ENCODE assay signal across 15 mouse cellular contexts in genomic region chr17:80707176-80707575, GRCm38 (mm10). TPM values are rescaled to one million over a fixed set of nuclear protein-coding genes. Genes with fewer than 3 reads are reported as not detected.
DNase-seq lines count a peak whose midpoint lies in the region; ATAC-seq and TF ChIP-seq lines count a peak whose summit lies in the region.
"Had no signal": no experiment of that assay in that cellular context is flagged by ENCODE, and none has a peak within 500 bp of the region (broad histone marks: within the 10 kb centered on the region; RNA-seq: fewer than 3 reads in every experiment).

No protein-coding gene starts in this region.

- TF ChIP-seq EP300 in heart, postnatal 0 days (IDR thresholded peaks at IDR 0.05; ENCODE audit: low read depth), result no peak
- TF ChIP-seq EP300 in heart, adult 2 months (IDR thresholded peaks at IDR 0.05; ENCODE audit: insufficient read depth, low read depth, low read length), result no peak

- no peak for TF ChIP-seq CTCF in cerebellum, adult 2 months (IDR thresholded peaks at IDR 0.05; ENCODE audit: borderline replicate concordance, insufficient read depth, low read depth, low read length)
- no peak for TF ChIP-seq CTCF in heart, postnatal 0 days (IDR thresholded peaks at IDR 0.05; ENCODE audit: low read depth)
- no peak for TF ChIP-seq CTCF in heart, adult 2 months (IDR thresholded peaks at IDR 0.05)

- peaks cover 42% of the 10 kb centered on the region for H3K4me1 ChIP-seq in cerebellum, adult 2 months (ENCODE audit: control insufficient read depth, insufficient read depth, low read length)
- H3K4me1 ChIP-seq in heart, postnatal 0 days (ENCODE audit: control insufficient read depth, insufficient read depth), result peaks cover 57% of the 10 kb centered on the region
- peaks cover 25% of the 10 kb centered on the region for H3K4me1 ChIP-seq in heart, adult 2 months (ENCODE audit: control insufficient read depth, insufficient read depth, low read length)
- H3K4me1 ChIP-seq in liver, embryonic 11.5 days (replicated peaks; ENCODE audit: control insufficient read depth, insufficient read depth, low read length), result peaks cover 9% of the 10 kb centered on the region

- H3K4me2 ChIP-seq in heart, postnatal 0 days (ENCODE audit: low read depth, low read length), result no peak overlapping the region
- no peak overlapping the region for H3K4me2 ChIP-seq in liver, embryonic 11.5 days
- H3K4me2 ChIP-seq: hindbrain, embryonic 12.5 days; neural tube, embryonic 13.5 days had no signal

- H3K27me3 ChIP-seq in cerebellum, adult 2 months (ENCODE audit: control insufficient read depth, insufficient read depth, low read length), result no peaks in the 10 kb centered on the region
- no peaks in the 10 kb centered on the region for H3K27me3 ChIP-seq in heart, postnatal 0 days (ENCODE audit: control insufficient read depth, insufficient read depth, low read length)
- H3K27me3 ChIP-seq in heart, adult 2 months (ENCODE audit: control insufficient read depth, insufficient read depth, low read length), result no peaks in the 10 kb centered on the region
- no peaks in the 10 kb centered on the region for H3K27me3 ChIP-seq in liver, embryonic 11.5 days (replicated peaks; ENCODE audit: control insufficient read depth, insufficient read depth, low read length)
- H3K27me3 ChIP-seq: hindbrain, embryonic 12.5 days; neural tube, embryonic 13.5 days had no signal

- H3K4me3 ChIP-seq in cerebellum, adult 2 months (replicated peaks; ENCODE audit: insufficient read depth, low read depth, low read length), result no peak overlapping the region
- no peak overlapping the region for H3K4me3 ChIP-seq in heart, postnatal 0 days (ENCODE audit: low read depth, low read length)
- H3K4me3 ChIP-seq in heart, adult 2 months, result no peak overlapping the region
- H3K4me3 ChIP-seq in liver, embryonic 11.5 days (ENCODE audit: low read depth, low read length), result no peak overlapping the region
- H3K4me3 ChIP-seq: erythroblast, embryonic 14.5 days; hindbrain, embryonic 12.5 days; neural tube, embryonic 13.5 days had no signal

- no peaks in the 10 kb centered on the region for H3K36me3 ChIP-seq in heart, postnatal 0 days (replicated peaks; ENCODE audit: control insufficient read depth, insufficient read depth, low read length)
- H3K36me3 ChIP-seq in heart, adult 2 months (ENCODE audit: control insufficient read depth, insufficient read depth, low read length), result peaks cover 7% of the 10 kb centered on the region
- no peaks in the 10 kb centered on the region for H3K36me3 ChIP-seq in liver, embryonic 11.5 days (ENCODE audit: control insufficient read depth, insufficient read depth, low read length)
- H3K36me3 ChIP-seq: hindbrain, embryonic 12.5 days; neural tube, embryonic 13.5 days had no signal

- intact Hi-C loops in heart, adult 2 months (cut with DNase I), result no loop called here

- DNase-seq in cerebellum, adult 2 months, result peak; percentile 39 to 55
- DNase-seq in cerebellum, postnatal 4 days (ENCODE audit: low spot score in 2 of 2), result no peak
- no peak for DNase-seq in heart, postnatal 0 days (ENCODE audit: low spot score)
- no peak for DNase-seq in heart, adult 2 months
- peak; percentile 38 for DNase-seq in urinary bladder, postnatal 14 days (ENCODE audit: low spot score)
- DNase-seq in urinary bladder, postnatal 25 days (ENCODE audit: low spot score), result no peak
- DNase-seq in liver, embryonic 11.5 days (ENCODE audit: low spot score), result no peak
- no peak for DNase-seq in gastrocnemius, adult 18-20 months (ENCODE audit: low spot score)
- DNase-seq: forebrain, postnatal 0 days; kidney, postnatal 25 days had no signal

- WGBS in cerebellum, adult 2 months, result 9% methylated on average over 4 of the region's 4 CpGs
- whole genome bisulfite sequencing in heart, postnatal 0 days, result 22% methylated on average over 4 of the region's 4 CpGs
- 20% methylated on average over 4 of the region's 4 CpGs for WGBS in heart, adult 2 months
- 73% methylated on average over 4 of the region's 4 CpGs for WGBS in liver, embryonic 11.5 days

- no peak overlapping the region for H3K9ac ChIP-seq in heart, postnatal 0 days (replicated peaks; ENCODE audit: low read depth, low read length)
- no peak overlapping the region for H3K9ac ChIP-seq in heart, adult 2 months (ENCODE audit: low read depth, low read length)
- H3K9ac ChIP-seq in liver, embryonic 11.5 days (ENCODE audit: low read depth, low read length), result no peak overlapping the region
- H3K9ac ChIP-seq: forebrain, postnatal 0 days; hindbrain, embryonic 12.5 days; liver, embryonic 14.5 days; neural tube, embryonic 13.5 days had no signal

- no peaks in the 10 kb centered on the region for H3K9me3 ChIP-seq in heart, postnatal 0 days (replicated peaks; ENCODE audit: control insufficient read depth, low read length)
- H3K9me3 ChIP-seq in liver, embryonic 11.5 days (ENCODE audit: control insufficient read depth, low read length), result no peaks in the 10 kb centered on the region
- H3K9me3 ChIP-seq: hindbrain, embryonic 12.5 days; neural tube, embryonic 13.5 days had no signal

- ATAC-seq in heart, postnatal 0 days (ENCODE audit: insufficient read depth, low read depth), result no peak
- no peak for ATAC-seq in liver, embryonic 11.5 days (replicated peaks; ENCODE audit: low FRiP score)
- ATAC-seq: forebrain, postnatal 0 days; intestine, embryonic 16.5 days had no signal

- no peak overlapping the region for H3K27ac ChIP-seq in cerebellum, adult 2 months (ENCODE audit: insufficient read depth, low read length)
- peak overlapping the region; percentile 46 for H3K27ac ChIP-seq in heart, postnatal 0 days (ENCODE audit: low read depth)
- H3K27ac ChIP-seq in heart, adult 2 months, result no peak overlapping the region
- H3K27ac ChIP-seq in liver, embryonic 11.5 days (ENCODE audit: low read depth, low read length), result no peak overlapping the region
- H3K27ac ChIP-seq: hindbrain, embryonic 12.5 days; liver, embryonic 14.5 days; neural tube, embryonic 13.5 days had no signal

- H3K79me2 ChIP-seq in heart, adult 2 months (replicated peaks; ENCODE audit: control insufficient read depth, insufficient read depth, low read length), result peaks cover 10% of the 10 kb centered on the region

- no peak for TF ChIP-seq POLR2A in cerebellum, adult 2 months (IDR thresholded peaks at IDR 0.05; ENCODE audit: borderline replicate concordance, insufficient read depth, low read length)
- no peak for TF ChIP-seq POLR2A in heart, adult 2 months (IDR thresholded peaks at IDR 0.05; ENCODE audit: insufficient read depth, low read depth, low read length)

RNA-seq across cellular contexts. Expression of gene Map4k3, which starts 21.1 kb away (rescaled TPM):
- polyA plus RNA-seq in cerebellum, adult 2 months (2012; rRNA removed), result 45.3 and 48.9 TPM in 2 replicates
- 38.0 and 44.4 TPM in 2 replicates for total RNA-seq in heart, postnatal 0 days (2014; rRNA removed; ENCODE audit: low replicate concordance)
- 14.2 and 16.7 TPM in 2 replicates for polyA plus RNA-seq in heart, postnatal 0 days (2015; fragmentation: Nextera tagmentation; extraction: Ambion mirVana)
- 10 to 100 TPM; 24.4 to 24.7 TPM for total RNA-seq in heart, adult 2 months (2021)
- polyA plus RNA-seq in heart, adult 2 months (2012; rRNA removed), result 12.8 and 20.3 TPM in 2 replicates
- 9.9 TPM in 2 replicates for polyA plus RNA-seq in liver, embryonic 11.5 days (2014; fragmentation: Nextera tagmentation; extraction: Ambion mirVana)
- total RNA-seq in gastrocnemius, adult 18-20 months (2021), result 10 to 100 TPM; 11.8 to 14.9 TPM
- polyA plus RNA-seq: erythroblast, embryonic 14.5 days had no signal

Comparison
In these comparisons a context has a peak if more than half of its experiments do, and no peak if none do; other contexts are left out.
1. DNase-seq: peak in cerebellum, adult 2 months (2 of 2) and urinary bladder, postnatal 14 days (single experiment); none in cerebellum, postnatal 4 days (0 of 2), heart, postnatal 0 days (single experiment), heart, adult 2 months (0 of 2), urinary bladder, postnatal 25 days (single experiment), liver, embryonic 11.5 days (single experiment) and gastrocnemius, adult 18-20 months (single experiment).